Mouse (Mus musculus) lung, postnatal 36 days (tissue): Measurements from ENCODE around the gene 4930404H24Rik.

ENCODE experiments used
- DNase-seq: peaks from one replicate; pipeline ENCODE4 v3.0.0; 2022; ENCODE audit warnings: mixed read lengths

4930404H24Rik gene

DNA sequence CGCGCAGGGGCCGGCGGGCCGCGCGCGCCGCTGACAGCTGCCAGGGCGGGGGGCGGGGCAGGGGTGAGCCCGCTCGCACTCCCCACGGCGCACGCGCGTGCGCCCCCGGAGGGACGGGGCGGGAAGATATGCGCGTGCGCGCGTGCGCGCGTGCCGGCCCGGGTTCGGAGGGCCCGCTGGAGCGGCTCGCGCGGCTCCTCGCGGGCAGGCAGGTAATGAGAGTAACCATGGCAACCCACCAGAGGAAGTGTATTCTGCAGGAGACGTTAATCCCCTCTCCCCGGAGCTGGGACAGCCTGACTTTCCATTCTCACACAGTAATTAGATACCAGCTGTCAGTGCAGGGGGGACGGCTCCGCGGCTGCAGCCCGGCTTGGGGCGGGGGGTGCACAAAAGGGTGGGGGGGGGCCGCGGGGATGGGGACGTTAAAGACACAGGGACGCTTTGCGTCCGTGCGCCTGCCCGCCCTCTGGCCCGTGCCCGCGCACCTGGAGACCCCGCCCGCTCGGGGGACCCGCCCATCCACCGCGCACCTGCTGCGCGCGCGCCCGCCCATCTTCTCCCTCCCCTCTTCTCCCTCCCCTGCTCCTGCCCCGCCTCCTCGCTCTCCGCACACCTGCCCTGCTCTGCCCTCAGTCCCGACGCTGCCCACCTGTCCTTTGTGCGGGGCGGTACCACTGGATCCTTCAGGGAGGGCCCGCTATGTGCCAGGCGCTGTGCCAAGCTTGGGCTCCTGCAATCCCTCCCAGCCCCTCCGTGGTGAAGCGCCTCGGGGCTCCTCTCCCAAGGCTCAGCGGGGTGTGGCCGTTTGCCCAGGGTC is at the start of gene 4930404H24Rik:
Gene 4930404H24Rik (plus strand): TSS at position 218 of the 820 bp plus-strand sequence.
- DNase-seq: peak; percentile 62

DNA sequence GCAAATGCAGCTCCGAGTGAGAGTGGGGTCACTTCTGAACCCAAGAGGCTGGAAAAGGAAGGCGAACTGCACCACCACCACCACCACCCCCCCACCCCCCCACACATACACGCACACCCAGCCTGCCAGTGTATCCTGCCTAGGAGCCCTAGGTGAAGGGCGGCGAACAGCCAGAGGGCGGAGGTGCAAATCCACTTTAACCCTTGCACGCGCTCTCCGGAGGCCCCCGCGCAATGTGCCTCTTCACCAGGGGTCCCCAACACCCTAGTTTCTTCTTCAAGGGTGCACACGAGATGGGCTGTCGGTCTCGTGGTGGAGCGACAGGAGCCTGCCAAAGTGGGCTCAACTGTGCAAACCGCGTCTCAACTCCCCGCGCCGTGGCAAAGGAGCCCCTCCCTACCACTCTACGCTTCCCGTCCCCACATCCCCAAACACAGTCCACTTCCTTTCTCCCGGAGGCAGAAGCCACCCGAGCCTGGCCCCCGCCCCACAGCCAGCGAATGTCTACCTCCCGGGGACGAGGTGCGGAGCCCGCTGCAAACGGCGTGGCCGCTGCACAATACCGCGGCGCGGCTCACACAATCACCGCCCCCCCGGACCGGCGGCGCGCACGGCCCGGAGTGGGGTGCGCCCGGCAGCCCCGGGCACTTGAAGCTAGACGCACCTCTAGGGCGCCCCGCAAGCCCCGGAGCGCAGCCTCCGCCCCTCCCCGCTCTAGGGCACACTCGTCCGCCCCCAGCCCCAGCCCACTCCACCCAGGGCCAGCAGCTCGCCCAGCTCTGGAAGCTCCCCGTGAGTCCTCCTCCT is 49.0 kb upstream of the 4930404H24Rik start:
- peak; percentile 56 for DNase-seq

DNA sequence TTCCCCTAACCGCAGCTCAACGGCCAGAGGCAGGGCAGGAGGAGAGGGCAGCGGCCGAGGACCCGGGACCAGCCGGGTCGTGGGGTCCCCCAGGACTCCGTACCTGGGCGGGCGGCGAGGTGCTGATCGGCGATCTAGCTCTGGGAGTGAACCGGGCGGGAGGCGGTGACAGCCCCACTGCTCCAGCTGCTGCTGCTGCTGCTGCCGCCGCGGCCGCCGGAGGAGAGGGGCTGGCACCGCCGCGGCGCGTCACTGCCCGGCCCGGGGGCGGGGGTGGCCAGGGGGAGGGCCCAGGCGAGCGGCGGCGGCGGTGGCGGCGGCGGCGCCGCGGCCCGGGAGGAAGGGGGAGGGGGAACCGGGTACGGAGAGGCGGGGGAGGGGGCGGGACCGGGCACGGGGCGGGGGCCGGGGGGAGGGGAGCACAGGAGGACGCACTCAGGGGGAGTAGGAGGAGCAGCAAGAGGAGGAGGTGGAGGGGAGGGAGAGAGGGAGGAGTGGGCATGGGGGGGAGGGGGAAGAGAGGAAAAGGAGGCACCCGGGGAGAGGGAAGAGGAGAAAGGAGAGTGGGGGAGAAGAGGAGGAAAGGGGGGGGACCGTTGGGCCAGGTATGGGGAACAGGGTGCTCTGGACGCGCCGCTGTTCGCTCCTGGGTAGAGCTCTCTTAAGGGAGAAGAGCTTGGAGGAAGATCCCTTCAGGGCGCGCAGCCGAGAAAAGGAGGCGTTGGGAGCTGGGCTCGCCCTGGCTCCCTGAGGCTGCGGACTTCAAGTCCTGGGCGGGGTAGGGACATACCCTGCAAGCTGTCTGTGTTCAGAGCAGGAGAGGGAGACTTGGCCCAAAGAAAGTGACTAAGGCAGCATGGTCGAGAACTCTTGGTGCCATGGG is 48.1 kb upstream of the 4930404H24Rik start:
- DNase-seq: peak; percentile 69

GRCm38 (mm10) chr2:153445137-153446016 is 47.2 kb upstream of the 4930404H24Rik start:
- DNase-seq: peak; percentile 32

DNA sequence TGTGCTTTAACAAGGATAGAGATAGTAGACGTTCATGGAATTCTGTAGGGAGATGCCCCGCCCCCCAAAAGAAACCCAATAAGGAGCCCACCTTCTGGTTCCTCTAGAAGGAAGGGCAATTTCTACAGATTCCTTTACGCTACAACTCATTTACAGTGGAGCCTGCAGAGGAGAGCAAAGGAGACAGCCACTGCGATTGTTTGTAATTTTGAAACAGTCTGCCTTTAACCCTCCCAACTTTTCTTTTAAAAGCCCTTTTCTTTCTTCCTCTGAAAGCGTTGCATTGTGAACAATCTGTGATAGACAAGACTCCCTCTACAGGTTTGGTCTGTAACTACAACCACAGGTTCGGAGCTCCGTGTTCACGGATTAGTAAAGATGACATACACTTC is 46.6 kb upstream of the 4930404H24Rik start:
- DNase-seq: peak; percentile 86

GRCm38 (mm10) chr2:153446476-153446875 is 46.1 kb upstream of the 4930404H24Rik start:
- DNase-seq: no peak

DNA sequence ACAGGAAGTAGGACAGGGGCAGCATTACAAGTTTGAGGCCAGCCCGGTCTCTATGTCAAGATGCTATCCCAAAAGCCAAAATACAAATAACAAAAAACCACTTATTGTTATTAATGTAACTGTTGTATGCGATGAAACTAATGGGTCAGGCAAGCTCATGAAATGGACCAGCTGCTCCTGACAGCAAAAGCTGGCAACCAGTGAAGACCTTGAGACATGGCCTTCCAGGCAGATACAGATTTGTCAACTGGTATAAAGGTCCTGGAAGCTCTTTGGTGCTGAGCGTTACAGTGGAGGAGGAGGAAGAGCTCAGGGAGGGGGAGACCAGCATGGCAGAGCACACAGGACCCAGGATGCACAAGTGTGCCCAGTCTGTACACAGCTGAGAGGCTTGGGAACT is 44.9 kb upstream of the 4930404H24Rik start:
- DNase-seq: peak; percentile 30

GRCm38 (mm10) chr2:153448519-153448918 is 44.1 kb upstream of the 4930404H24Rik start:
- no peak for DNase-seq

DNA sequence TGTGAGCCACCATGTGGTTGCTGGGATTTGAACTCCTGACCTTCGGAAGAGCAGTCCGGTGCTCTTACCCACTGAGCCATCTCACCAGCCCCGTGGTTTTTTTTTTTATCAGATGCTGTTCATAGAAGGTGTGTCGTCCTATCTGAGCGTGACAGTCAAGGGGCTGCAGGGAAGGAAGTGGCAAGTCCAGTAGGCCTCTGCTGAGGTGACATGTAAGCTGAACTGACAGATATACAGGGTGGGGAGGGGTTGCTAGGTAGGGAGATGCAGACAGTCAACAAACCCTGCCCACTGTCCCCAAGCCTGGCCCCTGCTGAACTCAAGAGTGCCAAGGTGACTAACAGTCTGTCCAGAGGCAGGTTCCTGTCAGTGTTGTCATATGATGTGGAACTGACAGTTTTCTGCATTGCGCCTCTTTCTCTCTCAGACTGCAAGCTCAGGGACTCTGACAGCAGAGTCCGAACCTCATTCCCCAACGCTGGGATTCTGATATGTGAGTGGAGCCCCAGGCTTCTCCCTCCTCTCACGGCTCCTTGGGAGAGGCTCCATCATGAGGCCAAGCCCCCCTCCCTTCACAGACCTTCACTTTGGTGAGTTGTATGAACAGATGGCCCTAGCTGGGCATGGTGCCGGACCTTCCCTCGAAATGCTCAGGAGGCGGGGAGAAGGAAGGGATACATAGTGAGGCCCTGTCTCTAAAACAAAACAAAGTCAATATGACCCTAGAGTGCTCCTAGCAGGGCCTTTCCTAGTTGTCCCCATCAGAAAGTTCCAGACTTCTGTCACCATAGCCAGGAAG is 38.4 kb upstream of the 4930404H24Rik start:
- no peak for DNase-seq

- DNase-seq: no peak
Observed at GRCm38 (mm10) chr2:153454841-153455506, 37.6 kb upstream of the 4930404H24Rik start.

DNA sequence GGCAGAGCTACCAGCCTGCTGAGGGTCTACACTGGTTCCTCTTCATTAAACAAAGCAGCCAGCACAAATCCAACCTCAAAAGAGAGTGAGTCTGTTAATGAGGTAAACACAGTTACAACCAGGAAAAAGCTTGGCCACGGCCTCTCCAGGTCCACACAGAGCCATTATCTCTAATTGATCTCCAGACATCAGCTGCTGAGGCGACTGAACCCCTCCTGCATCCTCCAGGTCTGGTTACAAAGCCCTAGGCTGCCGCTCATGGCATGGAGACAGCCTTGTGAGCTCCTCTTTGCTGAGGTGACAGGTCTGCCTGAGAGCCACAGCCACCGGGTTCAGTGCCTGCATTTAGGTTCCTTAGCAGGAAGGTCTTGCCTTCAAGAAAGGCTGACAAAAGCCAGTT is 35.1 kb upstream of the 4930404H24Rik start:
- DNase-seq: no peak

DNA sequence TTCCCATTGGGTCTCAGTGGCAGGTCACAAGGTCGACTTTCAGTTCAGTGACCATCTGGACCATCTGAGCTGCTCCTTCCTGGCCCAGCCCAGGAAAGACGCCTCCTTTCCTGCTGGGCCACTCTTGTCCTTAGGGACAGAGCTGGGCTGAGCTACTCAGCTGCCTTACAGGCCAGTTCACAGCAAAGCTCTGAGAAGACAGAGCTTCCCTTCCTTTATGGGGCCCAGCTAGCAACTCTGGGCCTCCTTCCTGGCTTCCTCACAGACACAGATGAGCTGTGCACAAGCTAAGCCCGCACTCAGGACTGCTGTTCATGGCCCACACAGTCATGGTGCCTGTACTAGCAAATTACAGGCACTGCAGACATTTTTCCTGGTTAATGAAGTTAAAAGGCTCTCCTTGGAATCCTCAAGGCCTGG is 34.6 kb upstream of the 4930404H24Rik start:
- no peak for DNase-seq

GRCm38 (mm10) chr2:153463257-153463656 is 29.3 kb upstream of the 4930404H24Rik start:
- DNase-seq: no peak

DNA sequence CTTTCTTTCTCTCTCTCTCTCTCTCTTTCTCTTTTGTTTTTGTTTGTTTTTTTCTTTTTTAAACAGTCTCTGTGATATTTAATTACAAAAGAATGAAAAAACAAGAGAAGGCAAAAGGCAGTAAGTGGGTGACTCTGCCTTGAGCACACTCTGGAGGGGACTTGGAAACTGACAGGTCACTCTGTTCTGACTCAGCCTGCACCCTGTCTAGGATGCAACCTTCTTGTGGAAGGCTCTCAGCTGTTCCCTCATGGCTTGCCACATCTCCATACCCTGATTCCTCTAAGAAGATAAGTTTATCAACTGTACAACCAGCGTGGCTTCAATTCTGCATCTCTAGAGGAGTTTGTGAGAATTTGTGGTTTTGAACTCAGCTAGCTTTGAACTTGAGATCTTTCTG is 25.2 kb upstream of the 4930404H24Rik start:
- peak; percentile 46 for DNase-seq

- DNase-seq: no peak
Observed at GRCm38 (mm10) chr2:153469317-153469716, 23.3 kb upstream of the 4930404H24Rik start.

DNA sequence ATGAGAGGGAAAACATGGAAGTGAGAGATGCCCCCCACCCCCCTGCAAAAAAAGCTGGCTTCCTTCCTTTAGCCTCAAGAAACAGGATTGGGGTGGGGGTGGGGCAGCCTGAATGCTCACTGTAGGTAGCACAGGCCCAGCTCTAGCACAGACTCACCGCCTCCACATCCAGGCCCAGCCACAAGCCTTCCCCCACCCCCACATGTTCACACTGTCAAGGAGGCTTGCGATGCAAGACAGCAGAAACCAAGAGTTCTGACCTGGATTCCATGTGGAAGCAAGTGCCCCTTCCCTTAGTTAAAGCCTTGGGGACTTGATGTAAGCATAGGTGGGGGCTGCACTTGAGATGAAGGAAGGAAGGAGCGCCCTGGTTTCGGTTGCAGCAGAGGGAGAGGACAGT is 22.8 kb upstream of the 4930404H24Rik start:
- no peak for DNase-seq

GRCm38 (mm10) chr2:153470983-153471382 is 21.6 kb upstream of the 4930404H24Rik start:
- no peak for DNase-seq

DNA sequence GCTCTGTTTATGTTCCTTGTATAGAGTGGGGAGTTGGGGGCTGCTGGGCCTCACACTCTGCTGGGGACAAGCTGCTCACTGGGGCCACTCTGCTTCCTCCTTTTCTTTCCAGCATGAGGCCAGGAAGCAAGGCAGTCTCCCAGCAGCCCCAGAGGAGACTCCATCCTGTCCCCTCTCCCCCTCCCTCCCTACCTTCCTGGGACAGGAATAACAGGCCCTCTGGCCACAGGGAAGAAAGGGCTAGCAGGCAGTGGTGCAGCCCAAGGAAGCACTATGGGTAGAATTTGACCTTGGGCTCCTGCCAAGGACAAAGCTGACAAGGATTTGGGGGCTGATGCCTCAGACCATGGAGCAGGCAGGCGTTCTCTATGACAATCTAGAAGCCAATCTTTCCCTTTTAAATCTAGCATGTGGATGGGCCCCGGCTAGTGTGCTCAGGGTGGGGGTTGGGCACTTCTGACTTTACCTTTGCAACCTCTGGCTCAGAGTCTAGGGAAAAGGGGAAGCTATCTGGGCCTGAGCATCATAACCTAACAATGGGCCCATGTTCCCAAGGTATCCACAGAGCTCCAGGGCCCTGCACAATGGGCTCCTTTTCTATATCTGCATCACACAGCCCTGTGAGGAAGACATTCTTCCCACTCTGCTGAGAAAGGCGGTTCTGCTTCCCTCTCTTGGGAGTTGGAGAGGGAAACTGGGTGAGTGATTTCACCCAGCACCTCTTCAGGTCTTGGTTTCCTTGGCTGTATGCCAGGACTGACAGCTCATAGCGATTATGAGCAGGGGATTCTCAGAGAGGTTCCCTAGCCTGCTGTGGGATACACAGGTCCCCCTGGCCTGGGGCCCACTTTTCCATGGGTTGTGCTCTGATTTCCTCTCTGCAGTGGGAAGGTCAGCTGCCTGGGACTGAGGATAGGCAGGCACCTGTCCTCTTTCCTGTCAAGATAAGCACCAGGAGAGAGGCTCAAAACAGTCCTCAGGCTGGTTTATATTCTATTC is 17.2 kb upstream of the 4930404H24Rik start:
- peak; percentile 14 for DNase-seq

GRCm38 (mm10) chr2:153478583-153478982 is 14.0 kb upstream of the 4930404H24Rik start:
- peak; percentile 75 for DNase-seq
